Mouse (Mus musculus) embryo, embryonic 10 days (tissue): ENCODE results near the gene Bri3.

Experiments
- DNase-seq: peaks from one replicate; pipeline ENCODE4 v3.0.0-alpha.2; 2015; ENCODE audit warnings: low spot score

Bri3 gene

GRCm38 (mm10) chr5:144263082-144263481, 18.8 kb downstream of the Bri3 start:
- DNase-seq, result no peak

- no peak for DNase-seq
These were observed 19.3 kb downstream of the Bri3 start for GRCm38 (mm10) chr5:144263496-144263895.

- DNase-seq, result no peak
These were observed 23.5 kb downstream of the Bri3 start for GRCm38 (mm10) chr5:144267535-144268241.

- no peak for DNase-seq
These were observed 25.7 kb downstream of the Bri3 start for GRCm38 (mm10) chr5:144269926-144270325.

- DNase-seq, result no peak
These were observed 26.2 kb downstream of the Bri3 start for GRCm38 (mm10) chr5:144270420-144270819.

GRCm38 (mm10) chr5:144271118-144271517, 26.9 kb downstream of the Bri3 start:
- DNase-seq, result no peak

GRCm38 (mm10) chr5:144271772-144272171, 27.5 kb downstream of the Bri3 start:
- DNase-seq, result no peak

GRCm38 (mm10) chr5:144274904-144275303, 30.7 kb downstream of the Bri3 start:
- no peak for DNase-seq

GRCm38 (mm10) chr5:144276898-144277630, 32.8 kb downstream of the Bri3 start:
- no peak for DNase-seq

- DNase-seq, result no peak
These were observed 34.2 kb downstream of the Bri3 start for GRCm38 (mm10) chr5:144278374-144278960.

GRCm38 (mm10) chr5:144279081-144279541, 34.9 kb downstream of the Bri3 start:
- no peak for DNase-seq

GRCm38 (mm10) chr5:144279926-144280325, 35.7 kb downstream of the Bri3 start:
- DNase-seq, result no peak

GRCm38 (mm10) chr5:144282470-144283260, 38.4 kb downstream of the Bri3 start:
- no peak for DNase-seq

- DNase-seq, result no peak
These were observed 39.4 kb downstream of the Bri3 start for GRCm38 (mm10) chr5:144283551-144284031.

GRCm38 (mm10) chr5:144284599-144284998, 40.4 kb downstream of the Bri3 start:
- no peak for DNase-seq

GRCm38 (mm10) chr5:144286591-144287266, 42.5 kb downstream of the Bri3 start:
- DNase-seq, result no peak

GRCm38 (mm10) chr5:144287267-144287820, 43.1 kb downstream of the Bri3 start:
- DNase-seq, result no peak

GRCm38 (mm10) chr5:144288391-144288790, 44.2 kb downstream of the Bri3 start:
- DNase-seq, result no peak

GRCm38 (mm10) chr5:144289769-144290440, 45.7 kb downstream of the Bri3 start:
- no peak for DNase-seq

- no peak for DNase-seq
These were observed 50.7 kb downstream of the Bri3 start for GRCm38 (mm10) chr5:144294908-144295307.

GRCm38 (mm10) chr5:144295357-144295756, 51.1 kb downstream of the Bri3 start:
- DNase-seq, result no peak
